Mouse (Mus musculus): Measurements from ENCODE around the gene Wapl. TPM values are rescaled to one million over a fixed set of nuclear protein-coding genes. Genes with fewer than 3 reads are reported as not detected.

Wapl gene
- polyA plus RNA-seq, 1 experiment from 2014 or later, result 18.0 TPM

DNA sequence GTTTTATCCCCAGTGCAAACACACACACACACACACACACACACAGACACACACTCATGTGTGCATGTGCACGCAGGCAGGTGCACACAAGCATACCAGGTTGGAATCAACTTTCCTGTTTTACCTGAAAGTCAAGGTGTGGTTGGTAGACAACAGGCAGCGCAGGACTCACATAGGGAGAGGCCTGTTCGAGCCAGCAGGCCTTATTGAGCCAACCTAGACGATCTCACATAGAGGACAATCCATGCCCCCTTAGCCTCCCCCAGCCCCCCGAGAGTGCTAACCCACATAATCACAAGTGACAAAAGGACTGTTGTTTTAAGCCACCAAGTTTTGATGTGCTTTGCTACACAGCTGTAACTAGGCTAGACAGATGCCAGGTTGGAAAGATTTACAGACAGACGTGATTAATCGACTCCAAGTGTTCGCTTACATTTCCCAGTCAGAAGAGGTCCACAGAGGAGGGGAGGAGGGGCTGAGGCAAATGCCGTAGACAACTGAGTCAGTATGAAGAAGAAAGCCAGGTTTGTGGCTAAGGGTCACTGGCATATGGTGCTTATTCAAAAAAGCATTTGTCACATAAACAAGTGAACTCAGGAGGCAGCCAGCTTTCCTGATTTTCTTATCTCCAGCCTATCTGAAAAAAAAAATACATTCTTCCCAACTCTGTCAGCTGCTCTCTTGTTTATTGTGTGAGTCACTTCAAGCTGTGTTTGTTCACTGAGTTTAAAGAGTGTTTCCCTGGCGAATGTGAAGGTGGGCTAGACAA is 90.2 kb downstream of the Wapl start:
- Histone ChIP-seq H3K4me3 (ENCODE audit: low read depth, low read length) (no peak overlapping the region), H3K4me1 (ENCODE audit: control insufficient read depth, low read depth, low read length) (peaks cover 6% of the 10 kb centered on the region; the same call in 1 of the 2 replicates), H3K27me3 (ENCODE audit: control insufficient read depth, insufficient read depth, low read depth, low read length) (no peaks in the 10 kb centered on the region), H3K27ac (ENCODE audit: low read length) (no peak overlapping the region), H3K9ac (ENCODE audit: low read depth, low read length) (no peak overlapping the region), H3K36me3 (ENCODE audit: control insufficient read depth, insufficient read depth) (no peaks in the 10 kb centered on the region), H3K4me2 (ENCODE audit: low read depth, low read length) (no peak overlapping the region), H3K9me3 (replicated peaks; ENCODE audit: control insufficient read depth, low read length) (no peaks in the 10 kb centered on the region)
- 47% methylated on average over 10 of the region's 10 CpGs for WGBS (ENCODE audit: insufficient replicate concordance)
- no peak for ATAC-seq (ENCODE audit: low read depth)

DNA sequence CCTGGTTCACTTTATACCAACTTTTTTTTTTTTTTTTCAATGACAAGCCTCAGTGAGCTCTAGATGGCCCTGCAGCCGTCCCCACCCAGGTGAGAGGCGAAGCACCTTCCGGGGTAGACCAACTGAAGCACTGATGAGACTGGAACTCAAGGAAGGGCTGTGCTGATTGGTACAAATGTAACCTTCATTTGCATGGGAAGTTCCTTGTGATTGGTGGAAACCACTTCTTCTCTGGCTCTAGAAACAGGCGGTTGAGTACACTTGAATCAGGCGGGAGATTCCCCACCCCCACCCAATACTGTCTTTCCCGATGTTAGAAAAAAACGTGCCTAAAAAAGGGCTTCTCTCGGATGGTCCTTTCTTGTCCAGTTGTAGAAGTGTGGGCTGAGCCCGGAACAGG is 91.2 kb downstream of the Wapl start:
- WGBS (ENCODE audit: insufficient replicate concordance), result 73% methylated on average over 9 of the region's 9 CpGs
- no peak overlapping the region for H3K4me2 ChIP-seq (ENCODE audit: low read depth, low read length)
- no peak overlapping the region for H3K4me3 ChIP-seq (ENCODE audit: low read depth, low read length)
- H3K36me3 ChIP-seq (ENCODE audit: control insufficient read depth, insufficient read depth), result no peaks in the 10 kb centered on the region
- H3K27me3 ChIP-seq (ENCODE audit: control insufficient read depth, insufficient read depth, low read depth, low read length), result no peaks in the 10 kb centered on the region
- H3K9me3 ChIP-seq (replicated peaks; ENCODE audit: control insufficient read depth, low read length), result no peaks in the 10 kb centered on the region
- peaks cover 12% of the 10 kb centered on the region for H3K4me1 ChIP-seq (ENCODE audit: control insufficient read depth, low read depth, low read length)
- ATAC-seq (ENCODE audit: low read depth), result no peak
- H3K27ac ChIP-seq (ENCODE audit: low read length), result no peak overlapping the region
- no peak overlapping the region for H3K9ac ChIP-seq (ENCODE audit: low read depth, low read length)

- Histone ChIP-seq H3K27me3 (ENCODE audit: control insufficient read depth, insufficient read depth, low read depth, low read length) (no peaks in the 10 kb centered on the region), H3K4me2 (ENCODE audit: low read depth, low read length) (no peak overlapping the region), H3K9me3 (replicated peaks; ENCODE audit: control insufficient read depth, low read length) (no peaks in the 10 kb centered on the region), H3K9ac (ENCODE audit: low read depth, low read length) (no peak overlapping the region), H3K27ac (ENCODE audit: low read length) (no peak overlapping the region), H3K4me3 (ENCODE audit: low read depth, low read length) (no peak overlapping the region), H3K36me3 (ENCODE audit: control insufficient read depth, insufficient read depth) (no peaks in the 10 kb centered on the region), H3K4me1 (ENCODE audit: control insufficient read depth, low read depth, low read length) (peaks cover 12% of the 10 kb centered on the region)
- WGBS (ENCODE audit: insufficient replicate concordance), result 68% methylated on average over 7 of the region's 7 CpGs
- no peak for ATAC-seq (ENCODE audit: low read depth)
Measured at GRCm38 (mm10) chr14:34765380-34765779, 91.7 kb downstream of the Wapl start.

DNA sequence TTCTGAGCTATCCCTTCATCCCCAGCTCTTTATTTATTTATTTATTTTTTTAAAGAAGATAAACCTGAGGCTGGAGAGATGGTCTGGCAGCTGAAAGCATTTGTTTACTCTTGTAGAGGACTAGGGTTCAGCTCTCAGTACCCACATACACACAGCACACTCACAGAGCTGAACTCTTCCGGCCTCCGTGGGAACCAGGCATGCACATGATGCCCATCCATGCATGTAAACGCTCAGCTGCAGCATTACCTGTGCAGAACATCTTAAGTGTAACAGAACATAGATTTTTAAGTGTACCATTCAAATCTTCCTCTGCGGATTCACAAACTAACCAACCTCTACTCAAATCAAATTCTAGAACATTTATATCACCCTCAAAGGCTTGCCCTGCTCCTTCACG is 92.5 kb downstream of the Wapl start:
- H3K36me3 ChIP-seq (ENCODE audit: control insufficient read depth, insufficient read depth), result no peaks in the 10 kb centered on the region
- H3K4me2 ChIP-seq (ENCODE audit: low read depth, low read length), result no peak overlapping the region
- H3K9me3 ChIP-seq (replicated peaks; ENCODE audit: control insufficient read depth, low read length), result no peaks in the 10 kb centered on the region
- WGBS (ENCODE audit: insufficient replicate concordance), result 66% methylated on average over 5 of the region's 5 CpGs
- H3K9ac ChIP-seq (ENCODE audit: low read depth, low read length), result no peak overlapping the region
- no peaks in the 10 kb centered on the region for H3K27me3 ChIP-seq (ENCODE audit: control insufficient read depth, insufficient read depth, low read depth, low read length)
- no peak overlapping the region for H3K27ac ChIP-seq (ENCODE audit: low read length)
- ATAC-seq (ENCODE audit: low read depth), result no peak
- H3K4me3 ChIP-seq (ENCODE audit: low read depth, low read length), result no peak overlapping the region
- H3K4me1 ChIP-seq (ENCODE audit: control insufficient read depth, low read depth, low read length), result peaks cover 12% of the 10 kb centered on the region

- Histone ChIP-seq H3K9me3 (replicated peaks; ENCODE audit: control insufficient read depth, low read length) (no peaks in the 10 kb centered on the region), H3K4me3 (ENCODE audit: low read depth, low read length) (peak overlapping the region; percentile 57), H3K4me1 (ENCODE audit: control insufficient read depth, low read depth, low read length) (peaks cover 12% of the 10 kb centered on the region), H3K36me3 (ENCODE audit: control insufficient read depth, insufficient read depth) (no peaks in the 10 kb centered on the region), H3K27ac (ENCODE audit: low read length) (no peak overlapping the region), H3K9ac (ENCODE audit: low read depth, low read length) (no peak overlapping the region), H3K27me3 (ENCODE audit: control insufficient read depth, insufficient read depth, low read depth, low read length) (no peaks in the 10 kb centered on the region), H3K4me2 (ENCODE audit: low read depth, low read length) (peak overlapping the region; percentile 87)
- peak; percentile 73 for ATAC-seq (ENCODE audit: low read depth)
- WGBS (ENCODE audit: insufficient replicate concordance), result 1% methylated on average over 10 of the region's 10 CpGs
Measured at GRCm38 (mm10) chr14:34768373-34768772, 94.6 kb downstream of the Wapl start.

DNA sequence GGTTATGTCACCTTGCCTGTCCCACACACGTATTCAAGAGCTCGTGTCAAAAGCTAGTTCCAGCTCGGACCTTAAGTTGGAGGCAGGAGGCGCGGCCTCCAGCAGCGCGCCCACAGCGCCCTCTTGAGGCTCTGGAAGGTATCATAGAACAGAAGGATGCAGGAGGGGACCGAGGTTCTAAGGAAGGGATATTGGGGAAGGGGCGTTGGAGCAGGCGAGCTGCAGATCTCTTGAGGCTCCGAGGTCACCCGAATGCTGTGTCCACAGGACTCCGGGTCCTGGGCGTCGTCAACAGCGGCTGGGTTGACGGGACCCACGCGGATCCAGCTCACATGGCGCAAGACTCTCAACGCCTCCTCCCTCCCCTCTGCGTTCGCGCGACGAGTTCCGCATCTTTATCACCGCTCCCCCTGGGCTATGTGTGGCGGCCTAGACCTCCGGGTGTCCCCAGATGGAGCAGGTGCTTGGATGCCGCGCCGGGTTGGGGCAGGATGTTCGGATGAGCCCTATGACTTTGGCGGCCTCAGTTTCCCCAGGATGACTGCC is 95.4 kb downstream of the Wapl start:
- Histone ChIP-seq H3K27ac (ENCODE audit: low read length) (no peak overlapping the region), H3K4me1 (ENCODE audit: control insufficient read depth, low read depth, low read length) (peaks cover 12% of the 10 kb centered on the region), H3K36me3 (ENCODE audit: control insufficient read depth, insufficient read depth) (no peaks in the 10 kb centered on the region), H3K27me3 (ENCODE audit: control insufficient read depth, insufficient read depth, low read depth, low read length) (no peaks in the 10 kb centered on the region), H3K9ac (ENCODE audit: low read depth, low read length) (peak overlapping the region; percentile 42), H3K4me3 (ENCODE audit: low read depth, low read length) (peak overlapping the region; percentile 57), H3K4me2 (ENCODE audit: low read depth, low read length) (peak overlapping the region; percentile 87), H3K9me3 (replicated peaks; ENCODE audit: control insufficient read depth, low read length) (no peaks in the 10 kb centered on the region)
- under 1% methylated on average over 36 of the region's 36 CpGs for WGBS (ENCODE audit: insufficient replicate concordance)
- ATAC-seq (ENCODE audit: low read depth), result peak; percentile 71

DNA sequence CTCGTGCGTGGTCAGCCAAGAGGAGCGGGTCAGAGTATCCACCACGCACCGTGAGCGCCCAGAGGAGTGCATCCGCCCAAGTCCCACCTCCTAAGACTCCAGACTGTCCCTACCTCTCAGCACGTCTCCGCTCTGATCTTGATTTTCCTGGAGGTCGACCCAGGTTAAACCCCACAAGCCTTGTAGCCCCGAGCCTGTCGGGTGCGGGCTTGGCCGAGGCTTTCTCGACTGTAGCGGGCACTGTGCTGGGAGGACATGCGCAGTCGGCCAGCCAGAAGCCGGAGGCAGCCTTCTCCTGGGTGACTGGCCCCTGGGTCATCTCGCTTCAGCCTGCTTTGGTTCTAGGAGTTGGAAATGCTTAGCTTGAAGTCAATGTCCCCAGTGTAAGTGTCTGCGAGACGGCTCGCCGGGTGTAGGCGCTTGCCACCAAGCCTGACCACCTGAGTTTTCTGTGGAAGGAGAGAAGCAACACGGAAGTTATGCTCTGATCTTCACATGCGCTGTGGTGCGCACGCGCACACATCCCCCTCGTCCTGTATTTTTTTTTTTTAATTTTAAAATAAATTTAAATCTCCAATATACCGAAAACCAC is 95.9 kb downstream of the Wapl start:
- H3K27me3 ChIP-seq (ENCODE audit: control insufficient read depth, insufficient read depth, low read depth, low read length), result no peaks in the 10 kb centered on the region
- no peaks in the 10 kb centered on the region for H3K36me3 ChIP-seq (ENCODE audit: control insufficient read depth, insufficient read depth)
- peak overlapping the region; percentile 42 for H3K9ac ChIP-seq (ENCODE audit: low read depth, low read length)
- H3K4me2 ChIP-seq (ENCODE audit: low read depth, low read length), result peak overlapping the region; percentile 87
- no peaks in the 10 kb centered on the region for H3K9me3 ChIP-seq (replicated peaks; ENCODE audit: control insufficient read depth, low read length)
- peak; percentile 38 for ATAC-seq (ENCODE audit: low read depth)
- peak overlapping the region; percentile 57 for H3K4me3 ChIP-seq (ENCODE audit: low read depth, low read length)
- H3K27ac ChIP-seq (ENCODE audit: low read length), result no peak overlapping the region
- WGBS (ENCODE audit: insufficient replicate concordance), result 19% methylated on average over 32 of the region's 32 CpGs
- peaks cover 12% of the 10 kb centered on the region for H3K4me1 ChIP-seq (ENCODE audit: control insufficient read depth, low read depth, low read length)

GRCm38 (mm10) chr14:34770467-34770866 is 96.7 kb downstream of the Wapl start:
- ATAC-seq (ENCODE audit: low read depth), result no peak
- no peak overlapping the region for H3K4me2 ChIP-seq (ENCODE audit: low read depth, low read length)
- H3K9me3 ChIP-seq (replicated peaks; ENCODE audit: control insufficient read depth, low read length), result no peaks in the 10 kb centered on the region

GRCm38 (mm10) chr14:34771601-34772000 is 97.9 kb downstream of the Wapl start:
- Histone ChIP-seq H3K4me1 (ENCODE audit: control insufficient read depth, low read depth, low read length) (peaks cover 12% of the 10 kb centered on the region), H3K4me3 (ENCODE audit: low read depth, low read length) (no peak overlapping the region), H3K27me3 (ENCODE audit: control insufficient read depth, insufficient read depth, low read depth, low read length) (no peaks in the 10 kb centered on the region), H3K9me3 (replicated peaks; ENCODE audit: control insufficient read depth, low read length) (no peaks in the 10 kb centered on the region), H3K36me3 (ENCODE audit: control insufficient read depth, insufficient read depth) (no peaks in the 10 kb centered on the region), H3K4me2 (ENCODE audit: low read depth, low read length) (no peak overlapping the region), H3K27ac (ENCODE audit: low read length) (no peak overlapping the region), H3K9ac (ENCODE audit: low read depth, low read length) (no peak overlapping the region)
- no peak for ATAC-seq (ENCODE audit: low read depth)
- WGBS (ENCODE audit: insufficient replicate concordance), result 28% methylated on average over 9 of the region's 9 CpGs

More at GRCm38 (mm10) chr14:34770467-34770866, 96.7 kb downstream of the Wapl start:
- Histone ChIP-seq H3K4me1 (ENCODE audit: control insufficient read depth, low read depth, low read length) (peaks cover 12% of the 10 kb centered on the region), H3K4me3 (ENCODE audit: low read depth, low read length) (no peak overlapping the region), H3K36me3 (ENCODE audit: control insufficient read depth, insufficient read depth) (no peaks in the 10 kb centered on the region), H3K27me3 (ENCODE audit: control insufficient read depth, insufficient read depth, low read depth, low read length) (no peaks in the 10 kb centered on the region), H3K9ac (ENCODE audit: low read depth, low read length) (no peak overlapping the region), H3K27ac (ENCODE audit: low read length) (no peak overlapping the region)
- WGBS (ENCODE audit: insufficient replicate concordance), result 50% methylated on average over 6 of the region's 6 CpGs

Data from liver, embryonic 16.5 days (tissue).